Mouse (Mus musculus) heart, adult 2 months (tissue): ENCODE results near the gene Cdcp1.

Source experiments
- CTCF ChIP-seq: fragments of 200-600 bp; IDR thresholded peaks from 2 replicates; pipeline ENCODE4 v1.8.1; 2022; ENCODE audit warnings: antibody characterized with exemption, mild to moderate bottlenecking, moderate library complexity
- EP300 ChIP-seq: fragments of 200-500 bp; IDR thresholded peaks from 2 replicates; pipeline ENCODE4 v1.6.1; 2011; ENCODE audit warnings: low read depth, low read length, control low read depth; ENCODE audit not compliant: insufficient read depth
- POLR2A ChIP-seq: fragments of 200-500 bp; IDR thresholded peaks from 2 replicates; pipeline ENCODE4 v1.6.1; 2011; ENCODE audit warnings: mild to moderate bottlenecking, low read depth, low read length, control low read depth; ENCODE audit not compliant: insufficient read depth

GRCm38 (mm10) chr9:123215621-123216440 is at the start of gene Cdcp1:
- TF ChIP-seq POLR2A, result no peak
- TF ChIP-seq CTCF, result no peak
- no peak for TF ChIP-seq EP300
